8 mouse cellular contexts compared by ENCODE assay signal in the genomic region with DNA sequence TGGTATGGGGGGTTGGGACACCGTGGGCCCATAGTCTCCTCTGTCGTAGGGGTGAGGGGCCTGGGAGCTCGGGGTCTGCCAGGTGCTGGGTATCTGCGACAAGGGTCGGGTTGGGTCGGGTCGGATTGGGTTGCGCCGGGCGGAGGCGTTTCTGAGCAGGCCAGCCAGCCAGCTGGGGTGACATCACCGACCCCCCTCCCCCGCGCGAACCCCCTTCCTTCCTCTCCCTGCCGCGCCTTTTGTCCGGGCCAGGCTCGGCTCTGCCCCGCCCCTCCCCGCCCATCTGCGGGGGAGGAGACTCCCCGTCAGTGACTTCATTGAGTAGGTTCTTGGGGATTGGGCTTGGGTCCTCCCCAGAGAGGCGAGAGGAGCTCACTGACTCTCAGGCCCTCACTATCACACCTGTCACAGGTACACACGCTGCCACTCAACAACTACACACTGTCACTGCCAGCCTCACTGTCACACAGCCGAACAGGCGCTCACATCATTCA. TPM values are rescaled to one million over a fixed set of nuclear protein-coding genes. Genes with fewer than 3 reads are reported as not detected.
A peak's percentile ranks its signal among the peaks of the same experiment; 100 is the strongest.
DNase-seq lines count a peak whose midpoint lies in the region; ATAC-seq and TF ChIP-seq lines count a peak whose summit lies in the region.

No protein-coding gene starts in this region.

- peak overlapping the region; percentile 65 for H3K4me2 ChIP-seq in CH12.LX (ENCODE audit: insufficient read depth, low read depth, poor library complexity, severe bottlenecking)
- peak overlapping the region; percentile 89 for H3K4me2 ChIP-seq in forebrain, embryonic 11.5 days (ENCODE audit: low read depth, low read length, severe bottlenecking)
- peak overlapping the region; percentile 75 for H3K4me2 ChIP-seq in lung, embryonic 14.5 days

- DNase-seq in CH12.LX (ENCODE audit: extremely low read depth): peak; percentile 78
- peak; percentile 96 for DNase-seq in brain, embryonic 14.5 days (ENCODE audit: low read depth)
- peak; percentile 94 for DNase-seq in forebrain, embryonic 11.5 days (ENCODE audit: low spot score)
- DNase-seq in heart, postnatal 10 days: peak; percentile 93 to 94
- DNase-seq in layer of hippocampus, adult 18-20 months (ENCODE audit: low spot score in 2 of 2): peak; percentile 80 to 91
- peak; percentile 93 for DNase-seq in lung, embryonic 14.5 days
- DNase-seq in thymus, postnatal 0 days (ENCODE audit: low spot score): peak; percentile 92

- peak; percentile 60 for ATAC-seq in forebrain, embryonic 11.5 days (replicated peaks; ENCODE audit: low FRiP score)
- peak; percentile 75 for ATAC-seq in lung, embryonic 14.5 days (ENCODE audit: insufficient read depth)

- peaks cover 0 to 6% of the 10 kb centered on the region in 2 experiments for H3K36me3 ChIP-seq in CH12.LX (replicated peaks in 1 of 2; ENCODE audit: control insufficient read depth in 1 of 2, insufficient read depth in 1 of 2, low read length in 1 of 2)
- H3K36me3 ChIP-seq in forebrain, embryonic 11.5 days (ENCODE audit: control insufficient read depth, insufficient read depth, low read length): no peaks in the 10 kb centered on the region; the same call in 1 of the 2 replicates
- peaks cover 3% of the 10 kb centered on the region; the same call in 1 of the 2 replicates for H3K36me3 ChIP-seq in lung, embryonic 14.5 days (ENCODE audit: insufficient read depth)

- no peak for TF ChIP-seq CTCF in CH12.LX (conservative IDR thresholded peaks at IDR 0.05 in 1 of 2, IDR thresholded peaks at IDR 0.05 in 1 of 2; ENCODE audit: low read depth in 2 of 2, low read length in 2 of 2)
- no peak for TF ChIP-seq CTCF in brain, embryonic 14.5 days (IDR thresholded peaks at IDR 0.05; ENCODE audit: borderline replicate concordance, extremely low read depth, insufficient read depth, insufficient read length)
- no peak for TF ChIP-seq CTCF in lung, embryonic 14.5 days (IDR thresholded peaks at IDR 0.05; ENCODE audit: low read depth)
- TF ChIP-seq CTCF in olfactory bulb, adult 2 months (IDR thresholded peaks at IDR 0.05; ENCODE audit: insufficient read depth, low read depth, low read length): no peak

- H3K27me3 ChIP-seq in CH12.LX (replicated peaks): peaks cover 30% of the 10 kb centered on the region
- H3K27me3 ChIP-seq in forebrain, embryonic 11.5 days (ENCODE audit: control insufficient read depth, insufficient read depth, low read length): no peaks in the 10 kb centered on the region
- no peaks in the 10 kb centered on the region for H3K27me3 ChIP-seq in lung, embryonic 14.5 days (ENCODE audit: insufficient read depth, low read length)

- peak overlapping the region; percentile 57 to 74 (median 68) for H3K4me3 ChIP-seq in CH12.LX (replicated peaks in 1 of 3; ENCODE audit: low read depth in 2 of 3, low read length in 2 of 3, poor library complexity in 1 of 3)
- peak overlapping the region; percentile 75 for H3K4me3 ChIP-seq in forebrain, embryonic 11.5 days (ENCODE audit: low read depth, low read length)
- H3K4me3 ChIP-seq in lung, embryonic 14.5 days (ENCODE audit: low read depth, low read length): peak overlapping the region; percentile 65
- H3K4me3 ChIP-seq in olfactory bulb, adult 2 months (ENCODE audit: insufficient read depth, low read depth, low read length): peak overlapping the region; percentile 79

- TF ChIP-seq RAD21 in CH12.LX (IDR thresholded peaks at IDR 0.05; ENCODE audit: low read depth, low read length): no peak

- intact Hi-C loops in heart, postnatal 10 days (cut with DNase I): no loop called here

- H3K9ac ChIP-seq in CH12.LX (ENCODE audit: insufficient read depth, low read depth): peak overlapping the region; percentile 80
- H3K9ac ChIP-seq in forebrain, embryonic 11.5 days (ENCODE audit: low read length): peak overlapping the region; percentile 92
- H3K9ac ChIP-seq in lung, embryonic 14.5 days: peak overlapping the region; percentile 93

- in situ Hi-C loops in CH12.LX (cut with MboI; ENCODE audit: low pct_ligation_motif_present, low pct_unique_long_range_greater_than_20kb, low sequenced_read_pairs): no loop called here

- H3K79me2 ChIP-seq in CH12.LX (replicated peaks; ENCODE audit: control insufficient read depth, extremely low read depth, insufficient read depth, poor library complexity, severe bottlenecking): no peaks in the 10 kb centered on the region

- 1% methylated on average over 15 of the region's 27 CpGs for WGBS in forebrain, embryonic 11.5 days
- WGBS in lung, embryonic 14.5 days: under 1% methylated on average over 27 of the region's 27 CpGs
- WGBS in olfactory bulb, adult 2 months: 1% methylated on average over 26 of the region's 27 CpGs

- TF ChIP-seq EP300 in CH12.LX (IDR thresholded peaks at IDR 0.05; ENCODE audit: low read length): no peak

- peak; percentile 47 for TF ChIP-seq POLR2A in CH12.LX (IDR thresholded peaks at IDR 0.05; ENCODE audit: low read depth, low read length)
- TF ChIP-seq POLR2A in brain, embryonic 14.5 days (IDR thresholded peaks at IDR 0.05; ENCODE audit: borderline replicate concordance, extremely low read depth, insufficient read depth, insufficient read length, poor library complexity, severe bottlenecking): no peak
- no peak; the same call in 1 of the 2 replicates for TF ChIP-seq POLR2A in olfactory bulb, adult 2 months (IDR thresholded peaks at IDR 0.05; ENCODE audit: insufficient read depth, low read depth, low read length)

- no peaks in the 10 kb centered on the region for H3K9me3 ChIP-seq in CH12.LX (replicated peaks; ENCODE audit: low read length)
- H3K9me3 ChIP-seq in forebrain, embryonic 11.5 days (ENCODE audit: control insufficient read depth, low read length): no peaks in the 10 kb centered on the region
- no peaks in the 10 kb centered on the region for H3K9me3 ChIP-seq in lung, embryonic 14.5 days (ENCODE audit: low read depth, low read length)

- peaks cover 8 to 60% of the 10 kb centered on the region in 2 experiments for H3K4me1 ChIP-seq in CH12.LX (ENCODE audit: control insufficient read depth in 1 of 2, insufficient read depth in 2 of 2)
- H3K4me1 ChIP-seq in forebrain, embryonic 11.5 days (replicated peaks; ENCODE audit: control insufficient read depth, insufficient read depth, low read length): peaks cover 37% of the 10 kb centered on the region
- peaks cover 6% of the 10 kb centered on the region; the same call in 1 of the 2 replicates for H3K4me1 ChIP-seq in lung, embryonic 14.5 days (ENCODE audit: insufficient read depth)
- peaks cover 36% of the 10 kb centered on the region for H3K4me1 ChIP-seq in olfactory bulb, adult 2 months (ENCODE audit: control insufficient read depth, insufficient read depth, low read length)

- H3K27ac ChIP-seq in CH12.LX (ENCODE audit: insufficient read depth, low read depth): no peak overlapping the region
- peak overlapping the region; percentile 95 for H3K27ac ChIP-seq in forebrain, embryonic 11.5 days (ENCODE audit: low read depth, low read length)
- peak overlapping the region; percentile 90 for H3K27ac ChIP-seq in lung, embryonic 14.5 days (ENCODE audit: low read depth)
- peak overlapping the region; percentile 96 for H3K27ac ChIP-seq in olfactory bulb, adult 2 months (ENCODE audit: insufficient read depth, low read depth, low read length)

- dilution Hi-C loops in CH12.LX (cut with MboI; ENCODE audit: extremely low pct_ligation_motif_present, extremely low pct_unique_long_range_greater_than_20kb, low sequenced_read_pairs): no loop called here

RNA-seq across cellular contexts. Expression of gene Dnajb5, which starts 0.5 kb away (rescaled TPM):
- 2.7 and 3.2 TPM in 2 replicates for total RNA-seq in CH12.LX (2012; rRNA removed)
- 1.9 and 2.2 TPM in 2 replicates for total RNA-seq in CH12.LX (2014; rRNA removed)
- polyA plus RNA-seq in CH12.LX (2012; ENCODE audit: insufficient read length, low read depth): 3.9 and 4.2 TPM in 2 replicates
- polyA plus RNA-seq in brain, embryonic 14.5 days (2012; rRNA removed): 72.1 and 101 TPM in 2 replicates
- 16.4 and 24.7 TPM in 2 replicates for polyA plus RNA-seq in forebrain, embryonic 11.5 days (2014; fragmentation: Nextera tagmentation; extraction: Ambion mirVana)
- total RNA-seq in heart, postnatal 10 days (2021): 10 to 100 TPM; 61.8 to 68.9 TPM
- 100 to 1,000 TPM; 197 to 234 TPM for total RNA-seq in layer of hippocampus, adult 18-20 months (2021)
- 6.3 and 6.9 TPM in 2 replicates for polyA plus RNA-seq in lung, embryonic 14.5 days (2014; fragmentation: Nextera tagmentation; extraction: Ambion mirVana)
- polyA plus RNA-seq in olfactory bulb, adult 2 months (2012; ENCODE audit: insufficient read depth, insufficient read length, low replicate concordance, missing spikeins): 176 TPM in 1 of 2 replicates, not detected in the other
- 2.8 and 3.3 TPM in 2 replicates for polyA plus RNA-seq in thymus, postnatal 0 days (2015; fragmentation: Nextera tagmentation; extraction: Ambion mirVana)

RNA-seq across cellular contexts. Expression of gene 1700022I11Rik, which starts 19.3 kb away (rescaled TPM):
- 0.55 and 1.4 TPM in 2 replicates for total RNA-seq in CH12.LX (2012; rRNA removed)
- total RNA-seq in CH12.LX (2014; rRNA removed): not detected in 2 replicates
- polyA plus RNA-seq in CH12.LX (2012; ENCODE audit: insufficient read length, low read depth): 0.07 and 0.24 TPM in 2 replicates
- not detected in 2 replicates for polyA plus RNA-seq in brain, embryonic 14.5 days (2012; rRNA removed)
- 0.56 and 0.96 TPM in 2 replicates for polyA plus RNA-seq in forebrain, embryonic 11.5 days (2014; fragmentation: Nextera tagmentation; extraction: Ambion mirVana)
- not detected for total RNA-seq in heart, postnatal 10 days (2021)
- not detected for total RNA-seq in layer of hippocampus, adult 18-20 months (2021)
- 0.43 and 0.46 TPM in 2 replicates for polyA plus RNA-seq in lung, embryonic 14.5 days (2014; fragmentation: Nextera tagmentation; extraction: Ambion mirVana)
- not detected in 2 replicates for polyA plus RNA-seq in olfactory bulb, adult 2 months (2012; ENCODE audit: insufficient read depth, insufficient read length, low replicate concordance, missing spikeins)
- polyA plus RNA-seq in thymus, postnatal 0 days (2015; fragmentation: Nextera tagmentation; extraction: Ambion mirVana): 0.38 and 0.40 TPM in 2 replicates

RNA-seq across cellular contexts. Expression of gene Phf24, which starts 33.7 kb away (rescaled TPM):
- not detected in 2 replicates for total RNA-seq in CH12.LX (2012; rRNA removed)
- total RNA-seq in CH12.LX (2014; rRNA removed): not detected in 2 replicates
- not detected in 2 replicates for polyA plus RNA-seq in CH12.LX (2012; ENCODE audit: insufficient read length, low read depth)
- 42.3 and 58.2 TPM in 2 replicates for polyA plus RNA-seq in brain, embryonic 14.5 days (2012; rRNA removed)
- 1.3 and 2.1 TPM in 2 replicates for polyA plus RNA-seq in forebrain, embryonic 11.5 days (2014; fragmentation: Nextera tagmentation; extraction: Ambion mirVana)
- total RNA-seq in heart, postnatal 10 days (2021): 1 to 10 TPM; 8.0 to 9.5 TPM
- total RNA-seq in layer of hippocampus, adult 18-20 months (2021): 100 to 1,000 TPM; 162 to 167 TPM
- polyA plus RNA-seq in lung, embryonic 14.5 days (2014; fragmentation: Nextera tagmentation; extraction: Ambion mirVana): 0.43 and 0.53 TPM in 2 replicates
- not detected in 2 replicates for polyA plus RNA-seq in olfactory bulb, adult 2 months (2012; ENCODE audit: insufficient read depth, insufficient read length, low replicate concordance, missing spikeins)
- 0.12 and 0.39 TPM in 2 replicates for polyA plus RNA-seq in thymus, postnatal 0 days (2015; fragmentation: Nextera tagmentation; extraction: Ambion mirVana)

RNA-seq across cellular contexts. Expression of gene Vcp, which starts 50.2 kb away (rescaled TPM):
- total RNA-seq in CH12.LX (2012; rRNA removed) (237 and 301 TPM in 2 replicates), CH12.LX (2014; rRNA removed) (200 and 203 TPM in 2 replicates)
- 462 and 463 TPM in 2 replicates for polyA plus RNA-seq in CH12.LX (2012; ENCODE audit: insufficient read length, low read depth)
- polyA plus RNA-seq in brain, embryonic 14.5 days (2012; rRNA removed): 203 and 264 TPM in 2 replicates
- 653 and 672 TPM in 2 replicates for polyA plus RNA-seq in forebrain, embryonic 11.5 days (2014; fragmentation: Nextera tagmentation; extraction: Ambion mirVana)
- 100 to 1,000 TPM; 306 to 324 TPM for total RNA-seq in heart, postnatal 10 days (2021)
- 100 to 1,000 TPM; 177 to 190 TPM for total RNA-seq in layer of hippocampus, adult 18-20 months (2021)
- 558 and 560 TPM in 2 replicates for polyA plus RNA-seq in lung, embryonic 14.5 days (2014; fragmentation: Nextera tagmentation; extraction: Ambion mirVana)
- polyA plus RNA-seq in olfactory bulb, adult 2 months (2012; ENCODE audit: insufficient read depth, insufficient read length, low replicate concordance, missing spikeins): 261 and 1,669 TPM in 2 replicates
- polyA plus RNA-seq in thymus, postnatal 0 days (2015; fragmentation: Nextera tagmentation; extraction: Ambion mirVana): 371 and 396 TPM in 2 replicates
